Mouse (Mus musculus) ES-Bruce4 (cell line): ENCODE data around the gene Tle3. TPM values are rescaled to one million over a fixed set of nuclear protein-coding genes. Genes with fewer than 3 reads are reported as not detected.

Experiments
- H3K27ac ChIP-seq: 2 replicates; pipeline ENCODE4 v1.5.1; 2012; ENCODE audit warnings: low read length, inconsistent platforms; ENCODE audit not compliant: insufficient read depth
- H3K27me3 ChIP-seq: 2 replicates; pipeline ENCODE4 v1.6.1; 2012; ENCODE audit warnings: mild to moderate bottlenecking, low read length, inconsistent platforms; ENCODE audit not compliant: control insufficient read depth, poor library complexity, insufficient read depth, severe bottlenecking
- H3K36me3 ChIP-seq: 2 replicates; pipeline ENCODE4 v1.6.1; 2012; ENCODE audit warnings: inconsistent platforms, mild to moderate bottlenecking, low read length, moderate library complexity; ENCODE audit not compliant: control insufficient read depth, poor library complexity, insufficient read depth, severe bottlenecking
- H3K4me1 ChIP-seq: one replicate; pipeline ENCODE4 v1.8.1; 2011; ENCODE audit warnings: low read length; ENCODE audit not compliant: control insufficient read depth, insufficient read depth
- H3K4me3 ChIP-seq: 2 replicates; pipeline ENCODE4 v1.5.1; 2011; ENCODE audit warnings: low read depth, mild to moderate bottlenecking, low read length
- H3K9ac ChIP-seq: 2 replicates; pipeline ENCODE4 v1.6.1; 2012; ENCODE audit warnings: low read depth, mild to moderate bottlenecking, inconsistent platforms; ENCODE audit not compliant: poor library complexity, severe bottlenecking
- H3K9me3 ChIP-seq: replicated peaks from 2 replicates; pipeline ENCODE4 v1.6.1; 2012; ENCODE audit warnings: mild to moderate bottlenecking, low read length, inconsistent platforms; ENCODE audit not compliant: control insufficient read depth, poor library complexity, insufficient read depth, severe bottlenecking
- CTCF ChIP-seq: IDR thresholded peaks from one replicate; pipeline ENCODE4 v1.8.1; 2011; ENCODE audit warnings: low read depth, low read length
- EP300 ChIP-seq: IDR thresholded peaks from 2 replicates; pipeline ENCODE4 v1.6.1; 2011; ENCODE audit warnings: low read depth, low read length; ENCODE audit not compliant: insufficient read depth
- POLR2A ChIP-seq: IDR thresholded peaks from one replicate; pipeline ENCODE4 v1.8.1; 2011; ENCODE audit warnings: low read length; ENCODE audit not compliant: insufficient read depth
- polyA plus RNA-seq: library from polyadenylated mRNA; stranded (reverse); fragments of >200 nt; gene quantifications from 2 replicates; pipeline ENCODE4 v1.2.4, GENCODE M21; 2011; ENCODE audit warnings: low read depth; ENCODE audit not compliant: missing spikeins, insufficient read depth, insufficient read length

Tle3 gene
- polyA plus RNA-seq, 1 experiment = 146 TPM

DNA sequence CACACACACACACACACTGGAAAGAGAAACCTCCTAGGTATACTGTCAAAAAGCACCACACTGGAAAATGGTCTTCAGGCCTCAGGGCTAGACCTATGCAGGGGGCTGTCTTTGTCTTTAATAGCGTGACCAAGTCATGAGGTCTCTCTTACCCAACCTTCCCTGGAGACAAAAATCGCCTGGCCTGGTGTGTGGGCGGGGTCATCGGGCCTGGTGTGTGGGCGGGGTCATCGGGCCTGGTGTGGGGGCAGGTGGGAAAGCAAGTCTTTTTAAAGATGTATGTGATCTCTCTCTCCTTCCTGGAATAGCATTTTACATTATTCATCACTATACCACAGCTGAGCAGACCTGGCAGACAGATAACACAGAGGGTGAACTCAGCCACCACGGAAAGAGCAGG, 25.2 kb upstream of the Tle3 start:
- no peaks in the 10 kb centered on the region for H3K36me3 ChIP-seq
- no peak overlapping the region for H3K9ac ChIP-seq
- no peak overlapping the region for H3K27ac ChIP-seq
- H3K4me3 ChIP-seq = no peak overlapping the region
- H3K4me1 ChIP-seq = peaks cover 5% of the 10 kb centered on the region
- H3K9me3 ChIP-seq = no peaks in the 10 kb centered on the region
- TF ChIP-seq EP300 (no peak), CTCF (no peak), POLR2A (no peak)
- H3K27me3 ChIP-seq = no peaks in the 10 kb centered on the region

DNA sequence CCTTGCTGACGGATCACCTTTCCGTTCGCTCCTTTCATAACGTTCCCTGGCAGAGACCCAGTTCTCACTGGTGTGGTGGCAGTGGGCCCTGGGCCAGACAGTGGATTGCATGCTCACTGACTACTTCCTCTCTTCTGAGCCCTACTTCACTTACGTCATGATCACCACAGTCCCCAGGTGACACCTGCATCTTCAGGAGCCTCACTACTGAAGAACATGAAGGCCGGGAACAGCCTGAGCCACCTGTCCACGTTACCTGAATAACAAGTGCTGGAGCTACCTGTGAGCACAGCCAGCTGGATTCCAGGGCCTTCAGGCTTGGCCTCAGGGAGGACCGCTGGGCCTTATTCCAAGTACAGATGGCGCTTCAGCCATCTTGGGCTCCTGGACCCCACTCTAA, 24.1 kb upstream of the Tle3 start:
- Histone ChIP-seq H3K27ac (no peak overlapping the region), H3K9me3 (no peaks in the 10 kb centered on the region), H3K4me1 (peaks cover 5% of the 10 kb centered on the region), H3K27me3 (no peaks in the 10 kb centered on the region), H3K36me3 (no peaks in the 10 kb centered on the region), H3K9ac (no peak overlapping the region), H3K4me3 (no peak overlapping the region)
- TF ChIP-seq CTCF = no peak
- TF ChIP-seq EP300 = no peak
- no peak for TF ChIP-seq POLR2A

- Histone ChIP-seq H3K27ac (no peak overlapping the region), H3K9me3 (no peaks in the 10 kb centered on the region), H3K9ac (no peak overlapping the region), H3K27me3 (no peaks in the 10 kb centered on the region), H3K4me3 (no peak overlapping the region), H3K36me3 (no peaks in the 10 kb centered on the region), H3K4me1 (peaks cover 5% of the 10 kb centered on the region)
- TF ChIP-seq CTCF (no peak), EP300 (no peak), POLR2A (no peak)
These were observed 23.6 kb upstream of the Tle3 start for GRCm38 (mm10) chr9:61348616-61349015.

DNA sequence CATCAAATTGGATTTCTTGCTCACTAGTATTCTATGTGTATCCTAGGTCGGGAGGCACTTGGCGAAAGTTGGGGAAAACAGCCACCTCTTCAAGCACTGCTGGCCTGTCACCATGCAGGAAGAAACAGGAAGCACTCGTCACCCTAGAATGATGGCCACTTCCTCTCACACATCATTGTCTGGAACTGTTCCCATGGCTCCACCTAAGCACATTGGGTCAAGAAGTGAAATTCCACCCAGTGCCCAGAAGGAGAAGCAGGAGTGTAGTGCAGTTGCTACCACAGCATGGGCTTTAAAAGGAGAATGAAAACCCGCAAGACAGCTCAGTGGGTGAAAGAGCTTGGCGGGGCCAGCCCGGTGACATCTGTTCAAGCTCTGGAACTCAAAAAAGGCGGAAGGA, 22.5 kb upstream of the Tle3 start:
- no peaks in the 10 kb centered on the region for H3K9me3 ChIP-seq
- no peak overlapping the region for H3K9ac ChIP-seq
- no peak overlapping the region for H3K27ac ChIP-seq
- H3K4me1 ChIP-seq = peaks cover 5% of the 10 kb centered on the region
- no peaks in the 10 kb centered on the region for H3K27me3 ChIP-seq
- no peaks in the 10 kb centered on the region for H3K36me3 ChIP-seq
- TF ChIP-seq POLR2A (no peak), EP300 (no peak), CTCF (no peak)
- no peak overlapping the region for H3K4me3 ChIP-seq

DNA sequence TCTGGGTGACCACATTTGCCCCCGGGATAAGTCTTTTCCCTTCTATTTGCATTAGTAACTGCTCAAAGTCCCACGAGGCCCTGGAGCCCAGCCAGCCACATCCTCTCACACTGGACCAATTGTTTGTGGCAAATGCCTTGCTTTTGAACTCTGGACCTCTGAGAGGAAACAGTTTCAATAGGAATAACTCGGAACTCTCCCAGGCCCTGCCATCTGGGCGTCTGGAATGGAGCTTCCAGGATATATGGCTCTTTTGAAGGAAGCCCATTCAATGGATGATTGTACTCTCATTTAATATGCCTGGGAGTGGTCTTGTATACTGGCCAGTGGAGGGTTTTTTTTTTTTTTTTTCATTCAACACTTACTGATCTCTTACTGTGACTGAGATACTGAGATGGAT, 21.0 kb upstream of the Tle3 start:
- H3K4me3 ChIP-seq = no peak overlapping the region
- no peaks in the 10 kb centered on the region for H3K27me3 ChIP-seq
- no peaks in the 10 kb centered on the region for H3K9me3 ChIP-seq
- peaks cover 5% of the 10 kb centered on the region for H3K4me1 ChIP-seq
- TF ChIP-seq CTCF (no peak), POLR2A (no peak), EP300 (no peak)
- H3K36me3 ChIP-seq = no peaks in the 10 kb centered on the region
- no peak overlapping the region for H3K27ac ChIP-seq
- H3K9ac ChIP-seq = no peak overlapping the region

GRCm38 (mm10) chr9:61358933-61359332, 13.2 kb upstream of the Tle3 start:
- Histone ChIP-seq H3K27ac (no peak overlapping the region), H3K36me3 (no peaks in the 10 kb centered on the region)

More at GRCm38 (mm10) chr9:61358933-61359332, 13.2 kb upstream of the Tle3 start:
- Histone ChIP-seq H3K4me1 (peaks cover 8% of the 10 kb centered on the region), H3K9ac (no peak overlapping the region), H3K9me3 (peaks cover 10% of the 10 kb centered on the region; the same call in 1 of the 2 replicates), H3K4me3 (no peak overlapping the region), H3K27me3 (no peaks in the 10 kb centered on the region)
- TF ChIP-seq EP300 (no peak), CTCF (no peak), POLR2A (no peak)
